Mouse (Mus musculus) ES-Bruce4 (cell line): ENCODE measurements around the gene Vmn1r18.

Experiments used
- CTCF ChIP-seq: IDR thresholded peaks from one replicate; pipeline ENCODE4 v1.8.1; 2011; ENCODE audit warnings: low read depth, low read length
- EP300 ChIP-seq: IDR thresholded peaks from 2 replicates; pipeline ENCODE4 v1.6.1; 2011; ENCODE audit warnings: low read depth, low read length; ENCODE audit not compliant: insufficient read depth
- POLR2A ChIP-seq: IDR thresholded peaks from one replicate; pipeline ENCODE4 v1.8.1; 2011; ENCODE audit warnings: low read length; ENCODE audit not compliant: insufficient read depth

- TF ChIP-seq POLR2A, result no peak
- no peak for TF ChIP-seq CTCF
- TF ChIP-seq EP300, result no peak
Observed at GRCm38 (mm10) chr6:57428630-57429029, 33.0 kb upstream of the Vmn1r18 start, which contains the start of gene Vmn1r20.
